Mouse (Mus musculus) forebrain, embryonic 16.5 days (tissue): ENCODE measurements around the gene Arl1. TPM values are rescaled to one million over a fixed set of nuclear protein-coding genes. Genes with fewer than 3 reads are reported as not detected.

Experiments used
- ATAC-seq: fragments of 200-750 bp; cut with Nextera tagmentation; 2 replicates; pipeline ENCODE4 v1.8.0; 2017; ENCODE audit warnings: mild to moderate bottlenecking, moderate library complexity
- H3K27ac ChIP-seq: fragments of 300-500 bp; sonication (generic); 2 replicates; pipeline ENCODE4 v1.5.1; 2014; ENCODE audit warnings: low read length, control low read depth
- H3K27me3 ChIP-seq: fragments of 300-500 bp; sonication (generic); replicated peaks from 2 replicates; pipeline ENCODE4 v1.6.1; 2014; ENCODE audit warnings: low read length; ENCODE audit not compliant: control insufficient read depth, insufficient read depth
- H3K36me3 ChIP-seq: fragments of 300-500 bp; sonication (generic); 2 replicates; pipeline ENCODE4 v1.6.1; 2014; ENCODE audit not compliant: control insufficient read depth, insufficient read depth
- H3K4me1 ChIP-seq: fragments of 300-500 bp; sonication (generic); replicated peaks from 2 replicates; pipeline ENCODE4 v1.6.1; 2014; ENCODE audit warnings: low read length; ENCODE audit not compliant: control insufficient read depth, insufficient read depth
- H3K4me2 ChIP-seq: fragments of 300-500 bp; sonication (generic); 2 replicates; pipeline ENCODE4 v1.6.1; 2014; ENCODE audit warnings: mild to moderate bottlenecking, low read length, control low read depth
- H3K4me3 ChIP-seq: fragments of 300-500 bp; sonication (generic); replicated peaks from 2 replicates; pipeline ENCODE4 v1.5.1; 2014; ENCODE audit warnings: mild to moderate bottlenecking, low read length, control low read depth
- H3K9ac ChIP-seq: fragments of 300-500 bp; sonication (generic); replicated peaks from 2 replicates; pipeline ENCODE4 v1.6.1; 2014; ENCODE audit warnings: low read depth, low read length, control low read depth
- H3K9me3 ChIP-seq: fragments of 300-500 bp; sonication (generic); 2 replicates; pipeline ENCODE4 v1.6.1; 2016; ENCODE audit warnings: low read length; ENCODE audit not compliant: control insufficient read depth
- WGBS: fragments of 180-500 bp; shearing (Covaris S2); extraction: QIAGEN DNeasy Blood & Tissue Kit; methylation state at CpG from one replicate; pipeline ENCODE4 v1.1.7; 2014; 5-methylcytosine and 5-hydroxymethylcytosine counted together
- polyA plus RNA-seq: library from polyadenylated mRNA; unstranded; fragments of >200 nt; fragmentation: Nextera tagmentation; extraction: Ambion mirVana; gene quantifications from 2 replicates; pipeline ENCODE4 v1.2.1, GENCODE M21; 2015

Gene Arl1
- 157 and 167 TPM in 2 replicates for polyA plus RNA-seq

- H3K4me1 ChIP-seq = peaks cover 14% of the 10 kb centered on the region
- peak within 1 kb of the TSS; percentile 98 for H3K4me3 ChIP-seq
- H3K27ac ChIP-seq = peak within 1 kb of the TSS; percentile 34
- H3K4me2 ChIP-seq = peak within 1 kb of the TSS; percentile 74
- H3K9me3 ChIP-seq = no peaks in the 10 kb centered on the region
- H3K27me3 ChIP-seq = no peaks in the 10 kb centered on the region
- ATAC-seq = peak; percentile 95
- no peaks in the 10 kb centered on the region for H3K36me3 ChIP-seq
- under 1% methylated on average over 65 of the region's 65 CpGs for WGBS
- H3K9ac ChIP-seq = peak within 1 kb of the TSS; percentile 93
Measured at GRCm38 (mm10) chr10:88730571-88731495, at the start of gene Arl1. TSS of gene Arl1 (plus strand) at chr10:88730858.

- no peak overlapping the region for H3K27ac ChIP-seq
- no peak overlapping the region for H3K9ac ChIP-seq
- ATAC-seq = no peak
- no peaks in the 10 kb centered on the region for H3K9me3 ChIP-seq
- no peaks in the 10 kb centered on the region for H3K27me3 ChIP-seq
- no peak overlapping the region for H3K4me3 ChIP-seq
- no peak overlapping the region for H3K4me2 ChIP-seq
- 70% methylated on average over 4 of the region's 4 CpGs for WGBS
- no peaks in the 10 kb centered on the region for H3K4me1 ChIP-seq
- H3K36me3 ChIP-seq = no peaks in the 10 kb centered on the region
Measured at GRCm38 (mm10) chr10:88682904-88683563, 47.6 kb upstream of the Arl1 start.

GRCm38 (mm10) chr10:88684925-88685324 lies 45.7 kb upstream of the Arl1 start, which contains the start of gene Spic:
TSS of gene Spic (minus strand) at chr10:88685015.
- 80% methylated on average over 5 of the region's 5 CpGs for WGBS
- H3K36me3 ChIP-seq = no peaks in the 10 kb centered on the region
- no peak for ATAC-seq
- H3K4me3 ChIP-seq = no peak within 1 kb of the TSS
- no peaks in the 10 kb centered on the region for H3K27me3 ChIP-seq
- H3K4me1 ChIP-seq = no peaks in the 10 kb centered on the region
- H3K9me3 ChIP-seq = no peaks in the 10 kb centered on the region
- no peak within 1 kb of the TSS for H3K9ac ChIP-seq
- H3K27ac ChIP-seq = no peak within 1 kb of the TSS
- H3K4me2 ChIP-seq = no peak within 1 kb of the TSS

GRCm38 (mm10) chr10:88700938-88701337 lies 29.7 kb upstream of the Arl1 start:
- no peak overlapping the region for H3K27ac ChIP-seq
- no peak overlapping the region for H3K9ac ChIP-seq
- no peaks in the 10 kb centered on the region for H3K27me3 ChIP-seq
- ATAC-seq = no peak
- H3K4me3 ChIP-seq = no peak overlapping the region
- H3K4me2 ChIP-seq = no peak overlapping the region
- H3K4me1 ChIP-seq = no peaks in the 10 kb centered on the region
- H3K36me3 ChIP-seq = no peaks in the 10 kb centered on the region
- WGBS = 64% methylated on average over 6 of the region's 6 CpGs
- H3K9me3 ChIP-seq = no peaks in the 10 kb centered on the region

- WGBS = 64% methylated on average over 10 of the region's 10 CpGs
- Histone ChIP-seq H3K27ac (no peak overlapping the region), H3K9me3 (no peaks in the 10 kb centered on the region), H3K4me3 (no peak overlapping the region), H3K4me2 (no peak overlapping the region), H3K9ac (no peak overlapping the region), H3K36me3 (no peaks in the 10 kb centered on the region), H3K27me3 (no peaks in the 10 kb centered on the region), H3K4me1 (no peaks in the 10 kb centered on the region)
- ATAC-seq = no peak
Measured at GRCm38 (mm10) chr10:88708671-88709523, 21.8 kb upstream of the Arl1 start.

- no peak overlapping the region for H3K9ac ChIP-seq
- H3K4me2 ChIP-seq = no peak overlapping the region
- no peaks in the 10 kb centered on the region for H3K27me3 ChIP-seq
- no peaks in the 10 kb centered on the region for H3K4me1 ChIP-seq
- H3K27ac ChIP-seq = no peak overlapping the region
- no peaks in the 10 kb centered on the region for H3K36me3 ChIP-seq
- no peaks in the 10 kb centered on the region for H3K9me3 ChIP-seq
- 82% methylated on average over 6 of the region's 6 CpGs for WGBS
- no peak overlapping the region for H3K4me3 ChIP-seq
- no peak for ATAC-seq
Measured at GRCm38 (mm10) chr10:88712359-88712758, 18.3 kb upstream of the Arl1 start.

GRCm38 (mm10) chr10:88714744-88715143 lies 15.9 kb upstream of the Arl1 start:
- Histone ChIP-seq H3K4me2 (no peak overlapping the region), H3K27me3 (no peaks in the 10 kb centered on the region), H3K4me3 (no peak overlapping the region), H3K9me3 (no peaks in the 10 kb centered on the region), H3K36me3 (no peaks in the 10 kb centered on the region), H3K4me1 (no peaks in the 10 kb centered on the region), H3K9ac (no peak overlapping the region), H3K27ac (no peak overlapping the region)
- ATAC-seq = no peak
- 85% methylated on average over 4 of the region's 4 CpGs for WGBS

GRCm38 (mm10) chr10:88715621-88716020 lies 15.0 kb upstream of the Arl1 start:
- no peak overlapping the region for H3K4me2 ChIP-seq
- no peak overlapping the region for H3K27ac ChIP-seq
- no peak overlapping the region for H3K9ac ChIP-seq
- H3K27me3 ChIP-seq = no peaks in the 10 kb centered on the region
- no peak for ATAC-seq
- no peak overlapping the region for H3K4me3 ChIP-seq
- no peaks in the 10 kb centered on the region for H3K4me1 ChIP-seq
- H3K9me3 ChIP-seq = no peaks in the 10 kb centered on the region
- no peaks in the 10 kb centered on the region for H3K36me3 ChIP-seq
- WGBS = 77% methylated on average over 6 of the region's 6 CpGs
